Mouse (Mus musculus) stomach, embryonic 16.5 days (tissue): ENCODE measurements around the gene Hoxa4. TPM values are rescaled to one million over a fixed set of nuclear protein-coding genes. Genes with fewer than 3 reads are reported as not detected.

Experiments used
- ATAC-seq: fragments of 200-750 bp; cut with Nextera tagmentation; 2 replicates; pipeline ENCODE4 v1.8.0; 2017; ENCODE audit warnings: moderate number of reproducible peaks, moderate TSS enrichment; ENCODE audit not compliant: insufficient read depth, low FRiP score
- H3K27ac ChIP-seq: fragments of 300-500 bp; sonication (generic); 2 replicates; pipeline ENCODE4 v1.5.1; 2014; ENCODE audit warnings: low read length
- H3K27me3 ChIP-seq: fragments of 300-500 bp; sonication (generic); 2 replicates; pipeline ENCODE4 v1.6.1; 2014; ENCODE audit warnings: low read length, control low read depth, mixed read lengths; ENCODE audit not compliant: control insufficient read depth, insufficient read depth
- H3K36me3 ChIP-seq: fragments of 300-500 bp; sonication (generic); 2 replicates; pipeline ENCODE4 v1.6.1; 2014; ENCODE audit warnings: low read length; ENCODE audit not compliant: control insufficient read depth, insufficient read depth
- H3K4me1 ChIP-seq: fragments of 300-500 bp; sonication (generic); 2 replicates; pipeline ENCODE4 v1.6.1; 2014; ENCODE audit warnings: low read length, control low read depth, mixed read lengths; ENCODE audit not compliant: control insufficient read depth, insufficient read depth
- H3K4me2 ChIP-seq: fragments of 300-500 bp; sonication (generic); 2 replicates; pipeline ENCODE4 v1.6.1; 2014; ENCODE audit warnings: low read depth, low read length, mixed read lengths
- H3K4me3 ChIP-seq: fragments of 300-500 bp; sonication (generic); replicated peaks from 2 replicates; pipeline ENCODE4 v1.5.1; 2014; ENCODE audit warnings: mild to moderate bottlenecking, low read length
- H3K9ac ChIP-seq: fragments of 300-500 bp; sonication (generic); 2 replicates; pipeline ENCODE4 v1.6.1; 2014; ENCODE audit warnings: low read length
- H3K9me3 ChIP-seq: fragments of 300-500 bp; sonication (generic); replicated peaks from 2 replicates; pipeline ENCODE4 v1.6.1; 2016; ENCODE audit warnings: low read length, control low read depth; ENCODE audit not compliant: control insufficient read depth
- WGBS: fragments of 180-500 bp; shearing (Covaris S2); extraction: QIAGEN DNeasy Blood & Tissue Kit; methylation state at CpG from one replicate; pipeline ENCODE4 v1.1.7; 2014; 5-methylcytosine and 5-hydroxymethylcytosine counted together
- polyA plus RNA-seq: library from polyadenylated mRNA; unstranded; fragments of >200 nt; fragmentation: Nextera tagmentation; extraction: Ambion mirVana; gene quantifications from 2 replicates; pipeline ENCODE4 v1.2.1, GENCODE M21; 2015

Gene Hoxa4
- polyA plus RNA-seq, 1 experiment from 2014 or later, result 2.8 TPM

- H3K4me3 ChIP-seq, result peak overlapping the region; percentile 61
- ATAC-seq, result no peak
- H3K9me3 ChIP-seq, result no peaks in the 10 kb centered on the region
- WGBS, result 15% methylated on average over 4 of the region's 4 CpGs
- peak overlapping the region; percentile 81 for H3K9ac ChIP-seq
- H3K4me2 ChIP-seq, result peak overlapping the region; percentile 65
- peak overlapping the region; percentile 94 for H3K27ac ChIP-seq
- H3K36me3 ChIP-seq, result no peaks in the 10 kb centered on the region
- H3K27me3 ChIP-seq, result no peaks in the 10 kb centered on the region
- peaks cover 16% of the 10 kb centered on the region for H3K4me1 ChIP-seq
Measured at GRCm38 (mm10) chr6:52166431-52167077, 25.0 kb downstream of the Hoxa4 start.

DNA sequence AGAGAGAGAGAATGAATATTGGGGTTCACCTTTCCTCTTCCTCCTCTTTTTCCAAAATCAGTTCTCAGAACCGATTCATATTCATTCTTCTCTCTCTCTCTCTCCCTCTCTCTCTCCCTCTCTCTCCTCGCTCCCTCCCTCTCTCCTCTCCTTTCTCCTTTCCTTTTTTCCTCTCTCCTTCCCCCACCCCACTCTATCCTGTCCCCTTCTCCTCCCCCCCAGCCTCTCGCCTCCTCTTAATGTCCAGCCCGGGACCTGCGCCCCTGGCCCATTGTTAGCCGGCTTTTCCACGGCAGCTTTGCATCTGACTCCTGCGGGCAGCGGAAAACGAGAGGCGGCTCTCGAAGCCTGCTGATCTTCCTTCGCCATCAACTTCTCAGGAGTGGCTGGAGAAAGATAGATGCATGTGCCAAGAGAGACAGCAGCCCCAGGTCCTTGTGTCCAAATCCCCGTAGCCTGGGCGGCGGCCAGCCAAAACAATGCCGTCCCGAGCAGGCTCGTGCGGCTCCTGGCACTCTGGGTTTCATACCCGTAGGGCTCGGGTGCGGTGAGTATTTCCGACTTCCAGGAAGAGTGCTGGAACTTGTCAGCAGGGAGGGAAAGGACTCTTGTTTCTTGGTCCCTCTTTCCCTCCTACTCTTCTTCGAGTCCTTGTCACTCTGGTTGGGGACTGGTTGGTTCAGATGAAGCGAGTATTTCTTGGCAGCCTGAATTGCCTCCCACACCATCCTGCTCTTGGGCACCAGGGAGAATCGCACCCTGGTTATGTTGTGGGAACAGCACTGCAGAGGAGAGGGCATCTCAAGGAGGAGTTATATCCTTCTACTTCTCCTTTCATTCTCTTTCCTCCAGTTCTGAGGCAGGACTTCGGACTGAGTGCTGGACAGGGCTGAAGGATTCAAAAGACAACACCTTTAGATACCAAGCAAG lies 25.8 kb downstream of the Hoxa4 start:
- peaks cover 13% of the 10 kb centered on the region for H3K4me1 ChIP-seq
- no peaks in the 10 kb centered on the region for H3K27me3 ChIP-seq
- H3K4me3 ChIP-seq, result peak overlapping the region; percentile 61

GRCm38 (mm10) chr6:52164626-52165440 lies 26.7 kb downstream of the Hoxa4 start, which contains the start of gene Hoxa2:
Gene Hoxa2, minus strand, starts transcription at chr6:52164831.
- Histone ChIP-seq H3K9ac (peak within 1 kb of the TSS; percentile 81), H3K9me3 (no peaks in the 10 kb centered on the region), H3K27me3 (no peaks in the 10 kb centered on the region), H3K4me2 (peak within 1 kb of the TSS; percentile 65), H3K27ac (peak within 1 kb of the TSS; percentile 94), H3K4me3 (peak within 1 kb of the TSS; percentile 61), H3K4me1 (peaks cover 14% of the 10 kb centered on the region), H3K36me3 (no peaks in the 10 kb centered on the region)
- peak; percentile 57; the same call in 1 of the 2 replicates for ATAC-seq
- WGBS, result 4% methylated on average over 25 of the region's 25 CpGs

More for the DNA sequence above, 25.8 kb downstream of the Hoxa4 start:
- H3K36me3 ChIP-seq, result no peaks in the 10 kb centered on the region
- H3K27ac ChIP-seq, result peak overlapping the region; percentile 94
- peak overlapping the region; percentile 81 for H3K9ac ChIP-seq
- peak overlapping the region; percentile 65 for H3K4me2 ChIP-seq
- WGBS, result 4% methylated on average over 28 of the region's 28 CpGs
- no peak for ATAC-seq
- H3K9me3 ChIP-seq, result no peaks in the 10 kb centered on the region

DNA sequence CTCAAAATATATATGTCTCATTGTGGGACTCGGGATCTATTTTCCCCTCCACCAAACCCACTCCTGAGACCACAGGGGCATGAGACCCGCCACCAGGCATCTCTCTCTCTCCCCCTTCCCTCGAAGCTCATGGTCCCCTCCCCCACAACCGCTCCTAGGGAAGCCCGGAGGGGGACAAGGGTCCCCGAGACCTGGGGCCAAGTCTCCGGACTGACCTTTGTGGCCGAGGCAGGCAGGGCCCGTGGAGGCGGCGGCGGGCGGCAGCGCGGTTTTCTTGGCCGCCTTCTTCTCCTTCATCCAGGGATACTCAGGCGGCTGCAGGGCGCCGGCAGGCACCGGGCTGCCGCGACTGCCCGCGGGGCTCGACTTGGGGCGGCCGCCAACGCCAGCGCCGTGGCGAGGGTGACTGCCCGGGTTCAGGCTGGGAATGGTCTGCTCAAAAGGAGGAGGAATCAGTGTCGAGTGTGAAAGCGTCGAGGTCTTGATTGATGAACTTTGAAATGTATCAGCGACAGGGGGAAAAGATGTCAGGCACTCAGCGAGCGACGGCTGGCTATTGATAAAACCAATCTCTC lies 27.4 kb downstream of the Hoxa4 start:
- Histone ChIP-seq H3K36me3 (no peaks in the 10 kb centered on the region), H3K9me3 (no peaks in the 10 kb centered on the region), H3K27me3 (no peaks in the 10 kb centered on the region), H3K4me2 (peak overlapping the region; percentile 65), H3K9ac (peak overlapping the region; percentile 81), H3K27ac (peak overlapping the region; percentile 94), H3K4me1 (peaks cover 20% of the 10 kb centered on the region), H3K4me3 (peak overlapping the region; percentile 61)
- 0 out of 2 replicates have a peak, but pooled peaks have one; percentile 3 for ATAC-seq
- WGBS, result 1% methylated on average over 39 of the region's 39 CpGs

GRCm38 (mm10) chr6:52163366-52164031 lies 28.1 kb downstream of the Hoxa4 start:
- Histone ChIP-seq H3K27me3 (no peaks in the 10 kb centered on the region), H3K9me3 (no peaks in the 10 kb centered on the region), H3K4me2 (peak overlapping the region; percentile 65), H3K9ac (peak overlapping the region; percentile 81), H3K36me3 (no peaks in the 10 kb centered on the region), H3K4me3 (peak overlapping the region; percentile 61), H3K4me1 (peaks cover 23% of the 10 kb centered on the region), H3K27ac (peak overlapping the region; percentile 94)
- peak; percentile 1; the same call in 1 of the 2 replicates for ATAC-seq
- 11% methylated on average over 17 of the region's 17 CpGs for WGBS

DNA sequence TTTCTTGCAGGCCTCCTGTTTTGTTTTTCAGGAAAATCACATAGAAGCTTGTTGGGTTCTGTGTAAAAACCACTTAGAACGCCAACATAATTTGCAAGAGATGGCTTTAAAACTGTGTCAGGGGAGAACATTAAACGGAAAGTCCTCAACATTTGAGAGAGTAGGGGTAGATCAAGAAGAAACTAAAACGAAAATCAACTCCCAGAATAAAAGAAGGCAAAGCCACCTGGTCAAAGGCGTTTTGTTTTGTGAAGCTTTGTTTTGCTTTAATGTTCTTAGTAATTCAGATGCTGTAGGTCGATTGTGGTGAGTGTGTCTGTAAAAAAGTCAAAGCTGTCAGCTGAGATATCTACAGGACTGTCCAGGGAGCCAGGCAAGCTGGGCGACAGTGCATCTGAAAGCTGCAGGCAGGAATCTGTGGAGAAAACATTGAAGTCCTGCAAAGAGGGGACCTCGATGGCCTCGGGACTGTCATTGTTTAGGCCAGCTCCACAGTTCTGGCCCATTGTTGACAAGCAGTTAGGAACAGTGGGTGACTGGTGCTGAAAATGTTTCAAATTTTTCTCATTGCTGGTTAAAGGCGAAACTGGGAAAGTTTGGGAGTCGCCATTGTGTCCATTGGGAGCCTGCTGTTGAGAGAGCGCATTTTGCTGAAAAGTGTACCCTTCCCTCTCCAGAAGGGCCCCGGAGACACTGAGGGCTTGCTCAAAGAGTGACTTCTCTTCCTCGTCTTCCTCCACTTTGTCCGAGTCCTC lies 28.8 kb downstream of the Hoxa4 start:
- Histone ChIP-seq H3K9me3 (no peaks in the 10 kb centered on the region), H3K4me2 (peak overlapping the region; percentile 65), H3K27me3 (no peaks in the 10 kb centered on the region), H3K36me3 (no peaks in the 10 kb centered on the region), H3K9ac (peak overlapping the region; percentile 81), H3K4me3 (peak overlapping the region; percentile 61), H3K27ac (peak overlapping the region; percentile 94), H3K4me1 (peaks cover 23% of the 10 kb centered on the region)
- WGBS, result 17% methylated on average over 14 of the region's 14 CpGs
- ATAC-seq, result no peak

DNA sequence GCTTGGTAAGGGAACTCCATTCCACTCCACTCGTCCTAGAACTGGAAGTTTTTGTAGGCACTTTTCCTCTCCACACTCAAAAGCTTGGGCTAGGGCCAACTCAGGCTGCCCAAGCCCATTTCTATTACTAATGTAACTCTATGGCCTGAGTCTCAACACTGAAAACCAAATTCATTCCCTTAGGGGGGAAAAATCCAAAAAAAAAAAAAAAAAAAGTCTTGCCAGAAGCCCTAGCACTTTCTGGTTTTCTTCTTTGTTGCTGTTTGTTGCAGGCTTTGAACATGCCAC lies 29.5 kb downstream of the Hoxa4 start:
- no peaks in the 10 kb centered on the region for H3K9me3 ChIP-seq
- H3K27ac ChIP-seq, result peak overlapping the region; percentile 64
- WGBS, result 23% methylated on average over 1 of the region's 1 CpGs
- H3K27me3 ChIP-seq, result no peaks in the 10 kb centered on the region
- no peaks in the 10 kb centered on the region for H3K36me3 ChIP-seq
- no peak for ATAC-seq
- peak overlapping the region; percentile 55 for H3K9ac ChIP-seq
- H3K4me3 ChIP-seq, result peak overlapping the region; percentile 35
- peak overlapping the region; percentile 65 for H3K4me2 ChIP-seq
- H3K4me1 ChIP-seq, result peaks cover 23% of the 10 kb centered on the region
